8 mouse cellular contexts compared by ENCODE assay signal in genomic region chr4:155018601-155019335, GRCm38 (mm10). TPM values are rescaled to one million over a fixed set of nuclear protein-coding genes. Genes with fewer than 3 reads are reported as not detected.
DNase-seq lines count a peak whose midpoint lies in the region; ATAC-seq and TF ChIP-seq lines count a peak whose summit lies in the region.

No protein-coding gene starts in this region.

- peak overlapping the region; percentile 45 for H3K4me2 ChIP-seq in lung, embryonic 14.5 days

- TF ChIP-seq CTCF in lung, embryonic 14.5 days (IDR thresholded peaks at IDR 0.05; ENCODE audit: low read depth) = peak; percentile 36; the same call in 1 of the 2 replicates
- peak; percentile 27; the same call in 1 of the 2 replicates for TF ChIP-seq CTCF in cerebellum, adult 2 months (IDR thresholded peaks at IDR 0.05; ENCODE audit: borderline replicate concordance, insufficient read depth, low read depth, low read length)
- TF ChIP-seq CTCF in gastrocnemius, adult 2 months (IDR thresholded peaks at IDR 0.05) = no peak

- intact Hi-C loops in gastrocnemius, adult 2 months (cut with DNase I) = no loop called here

- peak; percentile 54 for ATAC-seq in lung, embryonic 14.5 days (ENCODE audit: insufficient read depth)

- no peak overlapping the region for H3K27ac ChIP-seq in lung, embryonic 14.5 days (ENCODE audit: low read depth)
- peak overlapping the region; percentile 97 for H3K27ac ChIP-seq in cerebellum, adult 2 months (ENCODE audit: insufficient read depth, low read length)
- no peak overlapping the region for H3K27ac ChIP-seq in gastrocnemius, adult 2 months

- no peaks in the 10 kb centered on the region; the same call in 1 of the 2 replicates for H3K4me1 ChIP-seq in lung, embryonic 14.5 days (ENCODE audit: insufficient read depth)
- peaks cover 70% of the 10 kb centered on the region for H3K4me1 ChIP-seq in cerebellum, adult 2 months (ENCODE audit: control insufficient read depth, insufficient read depth, low read length)

- TF ChIP-seq POLR2A in cerebellum, adult 2 months (IDR thresholded peaks at IDR 0.05; ENCODE audit: borderline replicate concordance, insufficient read depth, low read length) = peak; percentile 61; the same call in 1 of the 2 replicates

- peak; percentile 85 for DNase-seq in lung, embryonic 14.5 days
- DNase-seq in lung, adult 18-20 months = no peak
- peak; percentile 85 to 86 for DNase-seq in cerebellum, adult 2 months
- peak; percentile 81 for DNase-seq in forelimb bud, embryonic 11.5 days (ENCODE audit: low read depth, low spot score)
- peak; percentile 12 to 65 for DNase-seq in kidney, postnatal 36 days
- DNase-seq in naive thymus-derived CD4-positive, alpha-beta T cell, adult 2 months (ENCODE audit: low read depth) = peak; percentile 30
- no peak for DNase-seq in gastrocnemius, adult 2 months
- DNase-seq in layer of hippocampus, adult 11-12 months (ENCODE audit: low spot score) = no peak

- H3K4me3 ChIP-seq in lung, embryonic 14.5 days (ENCODE audit: low read depth, low read length) = 0 out of 2 replicates have a peak overlapping the region, but pooled peaks have one; percentile 4
- peak overlapping the region; percentile 90 for H3K4me3 ChIP-seq in cerebellum, adult 2 months (replicated peaks; ENCODE audit: insufficient read depth, low read depth, low read length)
- H3K4me3 ChIP-seq in gastrocnemius, adult 2 months = no peak overlapping the region

- no peaks in the 10 kb centered on the region for H3K9me3 ChIP-seq in lung, embryonic 14.5 days (ENCODE audit: low read depth, low read length)

- no peaks in the 10 kb centered on the region for H3K27me3 ChIP-seq in lung, embryonic 14.5 days (ENCODE audit: insufficient read depth, low read length)
- no peaks in the 10 kb centered on the region for H3K27me3 ChIP-seq in cerebellum, adult 2 months (ENCODE audit: control insufficient read depth, insufficient read depth, low read length)

- WGBS in lung, embryonic 14.5 days = 6% methylated on average over 15 of the region's 15 CpGs
- 3% methylated on average over 15 of the region's 15 CpGs for WGBS in cerebellum, adult 2 months

- H3K9ac ChIP-seq in lung, embryonic 14.5 days = no peak overlapping the region

- H3K36me3 ChIP-seq in lung, embryonic 14.5 days (ENCODE audit: insufficient read depth) = no peaks in the 10 kb centered on the region

RNA-seq across cellular contexts. Expression of gene Plch2, which starts 37.8 kb away (rescaled TPM):
- 5.2 and 6.7 TPM in 2 replicates for polyA plus RNA-seq in lung, embryonic 14.5 days (2014; fragmentation: Nextera tagmentation; extraction: Ambion mirVana)
- polyA plus RNA-seq in cerebellum, adult 2 months (2012; rRNA removed) = 149 and 180 TPM in 2 replicates
- under 1 TPM in 1 of 2 experiments, not detected in 1; 0.38 TPM for total RNA-seq in gastrocnemius, adult 2 months (2021)

RNA-seq across cellular contexts. Expression of gene Pex10, which starts 48.0 kb away (rescaled TPM):
- polyA plus RNA-seq in lung, embryonic 14.5 days (2014; fragmentation: Nextera tagmentation; extraction: Ambion mirVana) = 7.0 and 9.4 TPM in 2 replicates
- polyA plus RNA-seq in cerebellum, adult 2 months (2012; rRNA removed) = 32.0 and 38.1 TPM in 2 replicates
- 10 to 100 TPM; 12.9 to 17.9 TPM for total RNA-seq in gastrocnemius, adult 2 months (2021)

RNA-seq across cellular contexts. Expression of gene Pank4, which starts 54.8 kb away (rescaled TPM):
- 49.3 and 51.0 TPM in 2 replicates for polyA plus RNA-seq in lung, embryonic 14.5 days (2014; fragmentation: Nextera tagmentation; extraction: Ambion mirVana)
- 84.6 and 85.5 TPM in 2 replicates for polyA plus RNA-seq in cerebellum, adult 2 months (2012; rRNA removed)
- 10 to 100 TPM; 33.8 to 43.6 TPM for total RNA-seq in gastrocnemius, adult 2 months (2021)

RNA-seq across cellular contexts. Expression of gene Hes5, which starts 58.0 kb away (rescaled TPM):
- polyA plus RNA-seq in lung, embryonic 14.5 days (2014; fragmentation: Nextera tagmentation; extraction: Ambion mirVana) = 0.14 and 0.15 TPM in 2 replicates
- 4.6 and 4.8 TPM in 2 replicates for polyA plus RNA-seq in cerebellum, adult 2 months (2012; rRNA removed)
- not detected for total RNA-seq in gastrocnemius, adult 2 months (2021)

Comparison
In these comparisons a context has a peak if more than half of its experiments do, and no peak if none do; other contexts are left out.
1. DNase-seq: peak in lung, embryonic 14.5 days (single experiment), cerebellum, adult 2 months (2 of 2), forelimb bud, embryonic 11.5 days (single experiment), kidney, postnatal 36 days (2 of 2) and naive thymus-derived CD4-positive, alpha-beta T cell, adult 2 months (single experiment); none in lung, adult 18-20 months (0 of 2), gastrocnemius, adult 2 months (single experiment) and layer of hippocampus, adult 11-12 months (single experiment).
2. RNA of gene Plch2, which starts 37.8 kb away (polyA plus RNA-seq): 149 to 180 TPM in cerebellum, adult 2 months; 5.2 to 6.7 TPM in lung, embryonic 14.5 days; every median in the first group is over 10 times any median in the second.